Mouse (Mus musculus): ENCODE data around the gene Dock3. TPM values are rescaled to one million over a fixed set of nuclear protein-coding genes. Genes with fewer than 3 reads are reported as not detected.

The Dock3 gene
- polyA plus RNA-seq, 1 experiment from 2014 or later: 0.56 TPM

GRCm38 (mm10) chr9:106888346-106888745 is 343.4 kb downstream of the Dock3 start:
- ATAC-seq (replicated peaks; ENCODE audit: insufficient number of reproducible peaks, low FRiP score, low TSS enrichment): no peak
- H3K4me3 ChIP-seq (ENCODE audit: low read depth, low read length): no peak overlapping the region
- H3K27ac ChIP-seq (ENCODE audit: low read depth, low read length): no peak overlapping the region
- peaks cover 37% of the 10 kb centered on the region for H3K4me1 ChIP-seq (ENCODE audit: control insufficient read depth, insufficient read depth, low read length)
- H3K9ac ChIP-seq (ENCODE audit: low read depth, low read length): no peak overlapping the region
- peaks cover 18% of the 10 kb centered on the region for H3K36me3 ChIP-seq (ENCODE audit: control insufficient read depth, insufficient read depth, low read length)
- 97% methylated on average over 3 of the region's 3 CpGs for WGBS (ENCODE audit: insufficient replicate concordance)
- H3K27me3 ChIP-seq (ENCODE audit: control insufficient read depth, insufficient read depth, low read length): no peaks in the 10 kb centered on the region
- no peaks in the 10 kb centered on the region for H3K9me3 ChIP-seq (replicated peaks; ENCODE audit: control insufficient read depth, low read length)
- no peak overlapping the region for H3K4me2 ChIP-seq

GRCm38 (mm10) chr9:106886828-106887702 is 344.6 kb downstream of the Dock3 start, which contains the start of gene Rbm15b:
Gene Rbm15b (minus strand): TSS chr9:106887428.
- Histone ChIP-seq H3K27me3 (ENCODE audit: control insufficient read depth, insufficient read depth, low read length) (no peaks in the 10 kb centered on the region), H3K27ac (ENCODE audit: low read depth, low read length) (peak within 1 kb of the TSS; percentile 86), H3K4me3 (ENCODE audit: low read depth, low read length) (peak within 1 kb of the TSS; percentile 94), H3K4me1 (ENCODE audit: control insufficient read depth, insufficient read depth, low read length) (peaks cover 40% of the 10 kb centered on the region), H3K9ac (ENCODE audit: low read depth, low read length) (peak within 1 kb of the TSS; percentile 97), H3K36me3 (ENCODE audit: control insufficient read depth, insufficient read depth, low read length) (peaks cover 23% of the 10 kb centered on the region), H3K4me2 (peak within 1 kb of the TSS; percentile 94), H3K9me3 (replicated peaks; ENCODE audit: control insufficient read depth, low read length) (no peaks in the 10 kb centered on the region)
- ATAC-seq (replicated peaks; ENCODE audit: insufficient number of reproducible peaks, low FRiP score, low TSS enrichment): peak; percentile 80
- WGBS (ENCODE audit: insufficient replicate concordance): 2% methylated on average over 92 of the region's 101 CpGs

GRCm38 (mm10) chr9:106885901-106886731 is 345.6 kb downstream of the Dock3 start:
- H3K27ac ChIP-seq (ENCODE audit: low read depth, low read length): peak overlapping the region; percentile 86
- H3K27me3 ChIP-seq (ENCODE audit: control insufficient read depth, insufficient read depth, low read length): no peaks in the 10 kb centered on the region
- whole genome bisulfite sequencing (ENCODE audit: insufficient replicate concordance): under 1% methylated on average over 91 of the region's 107 CpGs
- H3K4me3 ChIP-seq (ENCODE audit: low read depth, low read length): peak overlapping the region; percentile 94
- peak overlapping the region; percentile 97 for H3K9ac ChIP-seq (ENCODE audit: low read depth, low read length)
- peak overlapping the region; percentile 94 for H3K4me2 ChIP-seq
- H3K9me3 ChIP-seq (replicated peaks; ENCODE audit: control insufficient read depth, low read length): no peaks in the 10 kb centered on the region
- H3K4me1 ChIP-seq (ENCODE audit: control insufficient read depth, insufficient read depth, low read length): peaks cover 40% of the 10 kb centered on the region
- ATAC-seq (replicated peaks; ENCODE audit: insufficient number of reproducible peaks, low FRiP score, low TSS enrichment): no peak
- H3K36me3 ChIP-seq (ENCODE audit: control insufficient read depth, insufficient read depth, low read length): peaks cover 29% of the 10 kb centered on the region

GRCm38 (mm10) chr9:106884996-106885900 is 346.5 kb downstream of the Dock3 start:
- WGBS (ENCODE audit: insufficient replicate concordance): 18% methylated on average over 44 of the region's 44 CpGs
- Histone ChIP-seq H3K9me3 (replicated peaks; ENCODE audit: control insufficient read depth, low read length) (no peaks in the 10 kb centered on the region), H3K36me3 (ENCODE audit: control insufficient read depth, insufficient read depth, low read length) (peaks cover 28% of the 10 kb centered on the region), H3K4me1 (ENCODE audit: control insufficient read depth, insufficient read depth, low read length) (peaks cover 32% of the 10 kb centered on the region), H3K4me3 (ENCODE audit: low read depth, low read length) (peak overlapping the region; percentile 94), H3K9ac (ENCODE audit: low read depth, low read length) (peak overlapping the region; percentile 97), H3K27ac (ENCODE audit: low read depth, low read length) (no peak overlapping the region), H3K27me3 (ENCODE audit: control insufficient read depth, insufficient read depth, low read length) (no peaks in the 10 kb centered on the region), H3K4me2 (peak overlapping the region; percentile 94)
- ATAC-seq (replicated peaks; ENCODE audit: insufficient number of reproducible peaks, low FRiP score, low TSS enrichment): no peak

- H3K4me1 ChIP-seq (ENCODE audit: control insufficient read depth, insufficient read depth, low read length): peaks cover 27% of the 10 kb centered on the region
- peak overlapping the region; percentile 94 for H3K4me2 ChIP-seq
- no peak for ATAC-seq (replicated peaks; ENCODE audit: insufficient number of reproducible peaks, low FRiP score, low TSS enrichment)
- no peak overlapping the region for H3K27ac ChIP-seq (ENCODE audit: low read depth, low read length)
- no peaks in the 10 kb centered on the region for H3K9me3 ChIP-seq (replicated peaks; ENCODE audit: control insufficient read depth, low read length)
- H3K36me3 ChIP-seq (ENCODE audit: control insufficient read depth, insufficient read depth, low read length): peaks cover 25% of the 10 kb centered on the region
- no peaks in the 10 kb centered on the region for H3K27me3 ChIP-seq (ENCODE audit: control insufficient read depth, insufficient read depth, low read length)
- 26% methylated on average over 16 of the region's 16 CpGs for whole genome bisulfite sequencing (ENCODE audit: insufficient replicate concordance)
- peak overlapping the region; percentile 94 for H3K4me3 ChIP-seq (ENCODE audit: low read depth, low read length)
- H3K9ac ChIP-seq (ENCODE audit: low read depth, low read length): peak overlapping the region; percentile 97; the same call in 1 of the 2 replicates
These were observed 347.4 kb downstream of the Dock3 start for GRCm38 (mm10) chr9:106884306-106884705.

- H3K9me3 ChIP-seq (replicated peaks; ENCODE audit: control insufficient read depth, low read length): no peaks in the 10 kb centered on the region
- peaks cover 26% of the 10 kb centered on the region for H3K4me1 ChIP-seq (ENCODE audit: control insufficient read depth, insufficient read depth, low read length)
- ATAC-seq (replicated peaks; ENCODE audit: insufficient number of reproducible peaks, low FRiP score, low TSS enrichment): no peak
- no peak overlapping the region for H3K27ac ChIP-seq (ENCODE audit: low read depth, low read length)
- peaks cover 16% of the 10 kb centered on the region for H3K36me3 ChIP-seq (ENCODE audit: control insufficient read depth, insufficient read depth, low read length)
- no peaks in the 10 kb centered on the region for H3K27me3 ChIP-seq (ENCODE audit: control insufficient read depth, insufficient read depth, low read length)
- peak overlapping the region; percentile 32 for H3K4me2 ChIP-seq
- WGBS (ENCODE audit: insufficient replicate concordance): 83% methylated on average over 3 of the region's 3 CpGs
- H3K4me3 ChIP-seq (ENCODE audit: low read depth, low read length): no peak overlapping the region
- H3K9ac ChIP-seq (ENCODE audit: low read depth, low read length): no peak overlapping the region
These were observed 348.6 kb downstream of the Dock3 start for GRCm38 (mm10) chr9:106883085-106883484.

- peaks cover 25% of the 10 kb centered on the region for H3K4me1 ChIP-seq (ENCODE audit: control insufficient read depth, insufficient read depth, low read length)
- 86% methylated on average over 4 of the region's 4 CpGs for whole genome bisulfite sequencing (ENCODE audit: insufficient replicate concordance)
- no peaks in the 10 kb centered on the region for H3K9me3 ChIP-seq (replicated peaks; ENCODE audit: control insufficient read depth, low read length)
- no peak overlapping the region for H3K27ac ChIP-seq (ENCODE audit: low read depth, low read length)
- H3K4me3 ChIP-seq (ENCODE audit: low read depth, low read length): no peak overlapping the region
- ATAC-seq (replicated peaks; ENCODE audit: insufficient number of reproducible peaks, low FRiP score, low TSS enrichment): no peak
- H3K4me2 ChIP-seq: no peak overlapping the region
- H3K36me3 ChIP-seq (ENCODE audit: control insufficient read depth, insufficient read depth, low read length): peaks cover 16% of the 10 kb centered on the region
- no peak overlapping the region for H3K9ac ChIP-seq (ENCODE audit: low read depth, low read length)
- no peaks in the 10 kb centered on the region for H3K27me3 ChIP-seq (ENCODE audit: control insufficient read depth, insufficient read depth, low read length)
These were observed 349.5 kb downstream of the Dock3 start for GRCm38 (mm10) chr9:106882176-106882575.
